Mouse (Mus musculus): ENCODE results near the gene Cyp4f18. TPM values are rescaled to one million over a fixed set of nuclear protein-coding genes. Genes with fewer than 3 reads are reported as not detected.

Cyp4f18 gene
- polyA plus RNA-seq, 1 experiment from 2014 or later, result 1.9 TPM

- no peaks in the 10 kb centered on the region for H3K27me3 ChIP-seq (ENCODE audit: insufficient read depth, low read length)
- H3K9ac ChIP-seq (replicated peaks; ENCODE audit: low read length), result no peak overlapping the region
- no peaks in the 10 kb centered on the region for H3K36me3 ChIP-seq (ENCODE audit: insufficient read depth, low read length)
- H3K27ac ChIP-seq (ENCODE audit: low read length), result no peak overlapping the region
- no peak overlapping the region for H3K4me2 ChIP-seq (replicated peaks; ENCODE audit: low read depth, low read length)
- peaks cover 9% of the 10 kb centered on the region for H3K4me1 ChIP-seq (ENCODE audit: insufficient read depth, low read length)
- ATAC-seq (ENCODE audit: low FRiP score, low TSS enrichment), result no peak
- WGBS, result 56% methylated on average over 4 of the region's 4 CpGs
- no peak overlapping the region for H3K4me3 ChIP-seq (ENCODE audit: low read length)
- no peaks in the 10 kb centered on the region for H3K9me3 ChIP-seq (ENCODE audit: low read length)
Measured at GRCm38 (mm10) chr8:71984601-71985000, 24.8 kb downstream of the Cyp4f18 start.

- H3K27ac ChIP-seq (ENCODE audit: low read length), result no peak overlapping the region
- 71% methylated on average over 4 of the region's 4 CpGs for WGBS
- no peaks in the 10 kb centered on the region for H3K27me3 ChIP-seq (ENCODE audit: insufficient read depth, low read length)
Measured at GRCm38 (mm10) chr8:71981456-71981855, 28.0 kb downstream of the Cyp4f18 start.

GRCm38 (mm10) chr8:71981032-71981431 lies 28.4 kb downstream of the Cyp4f18 start:
- 38% methylated on average over 2 of the region's 2 CpGs for WGBS
- Histone ChIP-seq H3K36me3 (ENCODE audit: insufficient read depth, low read length) (no peaks in the 10 kb centered on the region), H3K9ac (replicated peaks; ENCODE audit: low read length) (no peak overlapping the region), H3K9me3 (ENCODE audit: low read length) (no peaks in the 10 kb centered on the region), H3K4me3 (ENCODE audit: low read length) (no peak overlapping the region), H3K4me2 (replicated peaks; ENCODE audit: low read depth, low read length) (no peak overlapping the region), H3K27me3 (ENCODE audit: insufficient read depth, low read length) (no peaks in the 10 kb centered on the region), H3K27ac (ENCODE audit: low read length) (no peak overlapping the region), H3K4me1 (ENCODE audit: insufficient read depth, low read length) (peaks cover 5% of the 10 kb centered on the region)
- no peak for ATAC-seq (ENCODE audit: low FRiP score, low TSS enrichment)

More at GRCm38 (mm10) chr8:71981456-71981855, 28.0 kb downstream of the Cyp4f18 start:
- Histone ChIP-seq H3K9me3 (ENCODE audit: low read length) (no peaks in the 10 kb centered on the region), H3K36me3 (ENCODE audit: insufficient read depth, low read length) (no peaks in the 10 kb centered on the region), H3K4me1 (ENCODE audit: insufficient read depth, low read length) (peaks cover 5% of the 10 kb centered on the region), H3K4me2 (replicated peaks; ENCODE audit: low read depth, low read length) (no peak overlapping the region), H3K9ac (replicated peaks; ENCODE audit: low read length) (no peak overlapping the region), H3K4me3 (ENCODE audit: low read length) (no peak overlapping the region)
- no peak for ATAC-seq (ENCODE audit: low FRiP score, low TSS enrichment)

- 77% methylated on average over 3 of the region's 3 CpGs for whole genome bisulfite sequencing
- H3K4me1 ChIP-seq (ENCODE audit: insufficient read depth, low read length), result no peaks in the 10 kb centered on the region
- H3K27me3 ChIP-seq (ENCODE audit: insufficient read depth, low read length), result no peaks in the 10 kb centered on the region
- no peak overlapping the region for H3K9ac ChIP-seq (replicated peaks; ENCODE audit: low read length)
- no peak overlapping the region for H3K4me3 ChIP-seq (ENCODE audit: low read length)
- H3K36me3 ChIP-seq (ENCODE audit: insufficient read depth, low read length), result no peaks in the 10 kb centered on the region; the same call in 1 of the 2 replicates
- H3K9me3 ChIP-seq (ENCODE audit: low read length), result no peaks in the 10 kb centered on the region
- no peak for ATAC-seq (ENCODE audit: low FRiP score, low TSS enrichment)
- no peak overlapping the region for H3K27ac ChIP-seq (ENCODE audit: low read length)
- H3K4me2 ChIP-seq (replicated peaks; ENCODE audit: low read depth, low read length), result no peak overlapping the region
Measured at GRCm38 (mm10) chr8:71974211-71974610, 35.2 kb downstream of the Cyp4f18 start.

- Histone ChIP-seq H3K4me1 (ENCODE audit: insufficient read depth, low read length) (no peaks in the 10 kb centered on the region), H3K9ac (replicated peaks; ENCODE audit: low read length) (no peak overlapping the region), H3K4me2 (replicated peaks; ENCODE audit: low read depth, low read length) (no peak overlapping the region), H3K9me3 (ENCODE audit: low read length) (peaks cover 3% of the 10 kb centered on the region), H3K27ac (ENCODE audit: low read length) (no peak overlapping the region), H3K4me3 (ENCODE audit: low read length) (no peak overlapping the region), H3K27me3 (ENCODE audit: insufficient read depth, low read length) (no peaks in the 10 kb centered on the region), H3K36me3 (ENCODE audit: insufficient read depth, low read length) (peaks cover 20% of the 10 kb centered on the region)
- 59% methylated on average over 1 of the region's 1 CpGs for WGBS
- no peak for ATAC-seq (ENCODE audit: low FRiP score, low TSS enrichment)
Measured at GRCm38 (mm10) chr8:71971945-71972344, 37.5 kb downstream of the Cyp4f18 start.

GRCm38 (mm10) chr8:71968636-71969035 lies 40.8 kb downstream of the Cyp4f18 start:
- peaks cover 22% of the 10 kb centered on the region for H3K9me3 ChIP-seq (ENCODE audit: low read length)
- H3K4me3 ChIP-seq (ENCODE audit: low read length), result no peak overlapping the region
- H3K9ac ChIP-seq (replicated peaks; ENCODE audit: low read length), result no peak overlapping the region
- peaks cover 46% of the 10 kb centered on the region for H3K36me3 ChIP-seq (ENCODE audit: insufficient read depth, low read length)
- no peaks in the 10 kb centered on the region for H3K4me1 ChIP-seq (ENCODE audit: insufficient read depth, low read length)
- no peak for ATAC-seq (ENCODE audit: low FRiP score, low TSS enrichment)
- no peaks in the 10 kb centered on the region for H3K27me3 ChIP-seq (ENCODE audit: insufficient read depth, low read length)
- no peak overlapping the region for H3K4me2 ChIP-seq (replicated peaks; ENCODE audit: low read depth, low read length)
- H3K27ac ChIP-seq (ENCODE audit: low read length), result no peak overlapping the region
- WGBS, result 92% methylated on average over 6 of the region's 6 CpGs

- Histone ChIP-seq H3K4me3 (ENCODE audit: low read length) (no peak overlapping the region), H3K27ac (ENCODE audit: low read length) (no peak overlapping the region), H3K9ac (replicated peaks; ENCODE audit: low read length) (no peak overlapping the region), H3K4me1 (ENCODE audit: insufficient read depth, low read length) (no peaks in the 10 kb centered on the region), H3K9me3 (ENCODE audit: low read length) (peaks cover 22% of the 10 kb centered on the region), H3K27me3 (ENCODE audit: insufficient read depth, low read length) (no peaks in the 10 kb centered on the region), H3K4me2 (replicated peaks; ENCODE audit: low read depth, low read length) (no peak overlapping the region), H3K36me3 (ENCODE audit: insufficient read depth, low read length) (peaks cover 46% of the 10 kb centered on the region)
- WGBS, result 94% methylated on average over 6 of the region's 6 CpGs
- ATAC-seq (ENCODE audit: low FRiP score, low TSS enrichment), result no peak
Measured at GRCm38 (mm10) chr8:71968100-71968499, 41.3 kb downstream of the Cyp4f18 start.

GRCm38 (mm10) chr8:71967261-71967660 lies 42.2 kb downstream of the Cyp4f18 start:
- H3K4me1 ChIP-seq (ENCODE audit: insufficient read depth, low read length), result no peaks in the 10 kb centered on the region
- 97% methylated on average over 5 of the region's 5 CpGs for WGBS
- H3K9ac ChIP-seq (replicated peaks; ENCODE audit: low read length), result no peak overlapping the region
- H3K9me3 ChIP-seq (ENCODE audit: low read length), result peaks cover 22% of the 10 kb centered on the region
- no peak for ATAC-seq (ENCODE audit: low FRiP score, low TSS enrichment)
- H3K27me3 ChIP-seq (ENCODE audit: insufficient read depth, low read length), result no peaks in the 10 kb centered on the region
- no peak overlapping the region for H3K27ac ChIP-seq (ENCODE audit: low read length)
- H3K4me3 ChIP-seq (ENCODE audit: low read length), result no peak overlapping the region
- peaks cover 46% of the 10 kb centered on the region for H3K36me3 ChIP-seq (ENCODE audit: insufficient read depth, low read length)
- H3K4me2 ChIP-seq (replicated peaks; ENCODE audit: low read depth, low read length), result no peak overlapping the region

GRCm38 (mm10) chr8:71966411-71966810 lies 43.0 kb downstream of the Cyp4f18 start:
- H3K4me3 ChIP-seq (ENCODE audit: low read length), result no peak overlapping the region
- H3K27ac ChIP-seq (ENCODE audit: low read length), result no peak overlapping the region
- peaks cover 46% of the 10 kb centered on the region for H3K36me3 ChIP-seq (ENCODE audit: insufficient read depth, low read length)
- no peaks in the 10 kb centered on the region for H3K27me3 ChIP-seq (ENCODE audit: insufficient read depth, low read length)
- H3K4me1 ChIP-seq (ENCODE audit: insufficient read depth, low read length), result no peaks in the 10 kb centered on the region
- no peak overlapping the region for H3K4me2 ChIP-seq (replicated peaks; ENCODE audit: low read depth, low read length)
- ATAC-seq (ENCODE audit: low FRiP score, low TSS enrichment), result no peak
- H3K9ac ChIP-seq (replicated peaks; ENCODE audit: low read length), result no peak overlapping the region
- H3K9me3 ChIP-seq (ENCODE audit: low read length), result peaks cover 22% of the 10 kb centered on the region

- Histone ChIP-seq H3K4me3 (ENCODE audit: low read length) (no peak overlapping the region), H3K36me3 (ENCODE audit: insufficient read depth, low read length) (peaks cover 46% of the 10 kb centered on the region)
Measured at GRCm38 (mm10) chr8:71965166-71965565, 44.3 kb downstream of the Cyp4f18 start.

More at GRCm38 (mm10) chr8:71965166-71965565, 44.3 kb downstream of the Cyp4f18 start:
- no peak overlapping the region for H3K27ac ChIP-seq (ENCODE audit: low read length)
- peaks cover 22% of the 10 kb centered on the region for H3K9me3 ChIP-seq (ENCODE audit: low read length)
- H3K27me3 ChIP-seq (ENCODE audit: insufficient read depth, low read length), result no peaks in the 10 kb centered on the region
- ATAC-seq (ENCODE audit: low FRiP score, low TSS enrichment), result no peak
- H3K9ac ChIP-seq (replicated peaks; ENCODE audit: low read length), result no peak overlapping the region
- WGBS, result 100% methylated on average over 2 of the region's 2 CpGs
- no peaks in the 10 kb centered on the region for H3K4me1 ChIP-seq (ENCODE audit: insufficient read depth, low read length)
- no peak overlapping the region for H3K4me2 ChIP-seq (replicated peaks; ENCODE audit: low read depth, low read length)

All from kidney, embryonic 16.5 days (tissue).